Mouse (Mus musculus): ENCODE data around the gene Sod1. TPM values are rescaled to one million over a fixed set of nuclear protein-coding genes. Genes with fewer than 3 reads are reported as not detected.
A peak's percentile ranks its signal among the peaks of the same experiment; 100 is the strongest.

Sod1 gene
- polyA plus RNA-seq, 1 experiment from 2014 or later: 1,235 TPM

GRCm38 (mm10) chr16:90184135-90184534 is 36.4 kb upstream of the Sod1 start:
- no peak for ATAC-seq (ENCODE audit: insufficient number of reproducible peaks, insufficient read depth, low FRiP score, low read depth)
- Histone ChIP-seq H3K4me1 (ENCODE audit: control insufficient read depth, insufficient read depth, low read length) (no peaks in the 10 kb centered on the region), H3K27ac (ENCODE audit: low read length) (no peak overlapping the region), H3K4me2 (replicated peaks; ENCODE audit: low read depth, low read length) (no peak overlapping the region), H3K27me3 (ENCODE audit: control insufficient read depth, insufficient read depth, low read length) (no peaks in the 10 kb centered on the region), H3K9me3 (ENCODE audit: control insufficient read depth, low read depth, low read length) (no peaks in the 10 kb centered on the region), H3K4me3 (ENCODE audit: low read depth, low read length) (no peak overlapping the region), H3K36me3 (ENCODE audit: control insufficient read depth, insufficient read depth, low read length) (no peaks in the 10 kb centered on the region), H3K9ac (replicated peaks; ENCODE audit: low read depth, low read length) (no peak overlapping the region)
- 82% methylated on average over 6 of the region's 6 CpGs for WGBS

GRCm38 (mm10) chr16:90185928-90186588 is 34.5 kb upstream of the Sod1 start:
- Histone ChIP-seq H3K27ac (ENCODE audit: low read length) (no peak overlapping the region), H3K9ac (replicated peaks; ENCODE audit: low read depth, low read length) (no peak overlapping the region), H3K27me3 (ENCODE audit: control insufficient read depth, insufficient read depth, low read length) (no peaks in the 10 kb centered on the region), H3K4me3 (ENCODE audit: low read depth, low read length) (no peak overlapping the region), H3K9me3 (ENCODE audit: control insufficient read depth, low read depth, low read length) (no peaks in the 10 kb centered on the region), H3K36me3 (ENCODE audit: control insufficient read depth, insufficient read depth, low read length) (no peaks in the 10 kb centered on the region), H3K4me1 (ENCODE audit: control insufficient read depth, insufficient read depth, low read length) (no peaks in the 10 kb centered on the region), H3K4me2 (replicated peaks; ENCODE audit: low read depth, low read length) (no peak overlapping the region)
- WGBS: 44% methylated on average over 8 of the region's 8 CpGs
- ATAC-seq (ENCODE audit: insufficient number of reproducible peaks, insufficient read depth, low FRiP score, low read depth): no peak

- no peaks in the 10 kb centered on the region for H3K36me3 ChIP-seq (ENCODE audit: control insufficient read depth, insufficient read depth, low read length)
- no peaks in the 10 kb centered on the region for H3K9me3 ChIP-seq (ENCODE audit: control insufficient read depth, low read depth, low read length)
- no peak overlapping the region for H3K9ac ChIP-seq (replicated peaks; ENCODE audit: low read depth, low read length)
- H3K4me3 ChIP-seq (ENCODE audit: low read depth, low read length): no peak overlapping the region
- H3K27me3 ChIP-seq (ENCODE audit: control insufficient read depth, insufficient read depth, low read length): no peaks in the 10 kb centered on the region
- no peak overlapping the region for H3K27ac ChIP-seq (ENCODE audit: low read length)
- H3K4me1 ChIP-seq (ENCODE audit: control insufficient read depth, insufficient read depth, low read length): no peaks in the 10 kb centered on the region
- ATAC-seq (ENCODE audit: insufficient number of reproducible peaks, insufficient read depth, low FRiP score, low read depth): 0 out of 2 replicates have a peak, but pooled peaks have one; percentile 19
- WGBS: 25% methylated on average over 13 of the region's 13 CpGs
- no peak overlapping the region for H3K4me2 ChIP-seq (replicated peaks; ENCODE audit: low read depth, low read length)
Observed at GRCm38 (mm10) chr16:90187453-90187852, 33.1 kb upstream of the Sod1 start.

GRCm38 (mm10) chr16:90191289-90191688 is 29.3 kb upstream of the Sod1 start:
- WGBS: 66% methylated on average over 6 of the region's 6 CpGs
- ATAC-seq (ENCODE audit: insufficient number of reproducible peaks, insufficient read depth, low FRiP score, low read depth): no peak
- Histone ChIP-seq H3K4me3 (ENCODE audit: low read depth, low read length) (no peak overlapping the region), H3K4me1 (ENCODE audit: control insufficient read depth, insufficient read depth, low read length) (no peaks in the 10 kb centered on the region), H3K36me3 (ENCODE audit: control insufficient read depth, insufficient read depth, low read length) (no peaks in the 10 kb centered on the region), H3K4me2 (replicated peaks; ENCODE audit: low read depth, low read length) (no peak overlapping the region), H3K27ac (ENCODE audit: low read length) (no peak overlapping the region), H3K9ac (replicated peaks; ENCODE audit: low read depth, low read length) (no peak overlapping the region), H3K9me3 (ENCODE audit: control insufficient read depth, low read depth, low read length) (no peaks in the 10 kb centered on the region), H3K27me3 (ENCODE audit: control insufficient read depth, insufficient read depth, low read length) (no peaks in the 10 kb centered on the region)

- H3K27me3 ChIP-seq (ENCODE audit: control insufficient read depth, insufficient read depth, low read length): no peaks in the 10 kb centered on the region
- H3K36me3 ChIP-seq (ENCODE audit: control insufficient read depth, insufficient read depth, low read length): no peaks in the 10 kb centered on the region
- ATAC-seq (ENCODE audit: insufficient number of reproducible peaks, insufficient read depth, low FRiP score, low read depth): no peak
- H3K4me3 ChIP-seq (ENCODE audit: low read depth, low read length): no peak overlapping the region
- H3K27ac ChIP-seq (ENCODE audit: low read length): no peak overlapping the region
- H3K4me2 ChIP-seq (replicated peaks; ENCODE audit: low read depth, low read length): no peak overlapping the region
- no peaks in the 10 kb centered on the region for H3K9me3 ChIP-seq (ENCODE audit: control insufficient read depth, low read depth, low read length)
- H3K4me1 ChIP-seq (ENCODE audit: control insufficient read depth, insufficient read depth, low read length): peaks cover 4% of the 10 kb centered on the region; the same call in 1 of the 2 replicates
- no peak overlapping the region for H3K9ac ChIP-seq (replicated peaks; ENCODE audit: low read depth, low read length)
Observed at GRCm38 (mm10) chr16:90193719-90194118, 26.8 kb upstream of the Sod1 start.

- H3K4me2 ChIP-seq (replicated peaks; ENCODE audit: low read depth, low read length): peak overlapping the region; percentile 39
- no peak overlapping the region for H3K9ac ChIP-seq (replicated peaks; ENCODE audit: low read depth, low read length)
- peaks cover 4% of the 10 kb centered on the region; the same call in 1 of the 2 replicates for H3K4me1 ChIP-seq (ENCODE audit: control insufficient read depth, insufficient read depth, low read length)
- peak overlapping the region; percentile 45; the same call in 1 of the 2 replicates for H3K27ac ChIP-seq (ENCODE audit: low read length)
- H3K4me3 ChIP-seq (ENCODE audit: low read depth, low read length): no peak overlapping the region
- H3K9me3 ChIP-seq (ENCODE audit: control insufficient read depth, low read depth, low read length): no peaks in the 10 kb centered on the region
- no peaks in the 10 kb centered on the region for H3K36me3 ChIP-seq (ENCODE audit: control insufficient read depth, insufficient read depth, low read length)
- no peak for ATAC-seq (ENCODE audit: insufficient number of reproducible peaks, insufficient read depth, low FRiP score, low read depth)
- no peaks in the 10 kb centered on the region for H3K27me3 ChIP-seq (ENCODE audit: control insufficient read depth, insufficient read depth, low read length)
- 71% methylated on average over 7 of the region's 7 CpGs for WGBS
Observed at GRCm38 (mm10) chr16:90196688-90197240, 23.8 kb upstream of the Sod1 start.

- no peaks in the 10 kb centered on the region for H3K36me3 ChIP-seq (ENCODE audit: control insufficient read depth, insufficient read depth, low read length)
- H3K9me3 ChIP-seq (ENCODE audit: control insufficient read depth, low read depth, low read length): no peaks in the 10 kb centered on the region
- no peaks in the 10 kb centered on the region for H3K27me3 ChIP-seq (ENCODE audit: control insufficient read depth, insufficient read depth, low read length)
- ATAC-seq (ENCODE audit: insufficient number of reproducible peaks, insufficient read depth, low FRiP score, low read depth): peak; percentile 93
- 3% methylated on average over 22 of the region's 22 CpGs for WGBS
- peak overlapping the region; percentile 18 for H3K4me3 ChIP-seq (ENCODE audit: low read depth, low read length)
- peaks cover 8% of the 10 kb centered on the region; the same call in 1 of the 2 replicates for H3K4me1 ChIP-seq (ENCODE audit: control insufficient read depth, insufficient read depth, low read length)
- H3K9ac ChIP-seq (replicated peaks; ENCODE audit: low read depth, low read length): no peak overlapping the region; the same call in 1 of the 2 replicates
- peak overlapping the region; percentile 39 for H3K4me2 ChIP-seq (replicated peaks; ENCODE audit: low read depth, low read length)
- peak overlapping the region; percentile 45; the same call in 1 of the 2 replicates for H3K27ac ChIP-seq (ENCODE audit: low read length)
Observed at GRCm38 (mm10) chr16:90197337-90197973, 23.1 kb upstream of the Sod1 start.

GRCm38 (mm10) chr16:90198626-90199025 is 21.9 kb upstream of the Sod1 start:
- no peak for ATAC-seq (ENCODE audit: insufficient number of reproducible peaks, insufficient read depth, low FRiP score, low read depth)
- H3K4me1 ChIP-seq (ENCODE audit: control insufficient read depth, insufficient read depth, low read length): peaks cover 11% of the 10 kb centered on the region; the same call in 1 of the 2 replicates
- H3K36me3 ChIP-seq (ENCODE audit: control insufficient read depth, insufficient read depth, low read length): no peaks in the 10 kb centered on the region
- H3K4me2 ChIP-seq (replicated peaks; ENCODE audit: low read depth, low read length): no peak overlapping the region
- no peak overlapping the region for H3K27ac ChIP-seq (ENCODE audit: low read length)
- WGBS: 89% methylated on average over 6 of the region's 6 CpGs
- no peaks in the 10 kb centered on the region for H3K9me3 ChIP-seq (ENCODE audit: control insufficient read depth, low read depth, low read length)
- H3K4me3 ChIP-seq (ENCODE audit: low read depth, low read length): no peak overlapping the region
- no peak overlapping the region for H3K9ac ChIP-seq (replicated peaks; ENCODE audit: low read depth, low read length)
- H3K27me3 ChIP-seq (ENCODE audit: control insufficient read depth, insufficient read depth, low read length): no peaks in the 10 kb centered on the region
